Mouse (Mus musculus) forebrain, postnatal 0 days (tissue): Measurements from ENCODE around the gene Pip5kl1. TPM values are rescaled to one million over a fixed set of nuclear protein-coding genes. Genes with fewer than 3 reads are reported as not detected.

ENCODE experiments used
- ATAC-seq: fragments of 200-750 bp; cut with Nextera tagmentation; 2 replicates; pipeline ENCODE4 v1.8.0; 2017; ENCODE audit warnings: mild to moderate bottlenecking, moderate library complexity
- DNase-seq: peaks from one replicate; pipeline ENCODE4 v3.0.0-alpha.2; 2015
- H3K27ac ChIP-seq: fragments of 300-500 bp; sonication (generic); 2 replicates; pipeline ENCODE4 v1.5.1; 2014; ENCODE audit warnings: low read depth, mild to moderate bottlenecking, antibody characterized with exemption, low read length, moderate library complexity, mixed read lengths
- H3K27me3 ChIP-seq: fragments of 300-500 bp; sonication (generic); 2 replicates; pipeline ENCODE4 v1.6.1; 2014; ENCODE audit warnings: mild to moderate bottlenecking, low read length, mixed read lengths; ENCODE audit not compliant: insufficient read depth
- H3K36me3 ChIP-seq: fragments of 300-500 bp; sonication (generic); 2 replicates; pipeline ENCODE4 v1.6.1; 2014; ENCODE audit warnings: mild to moderate bottlenecking, moderate library complexity; ENCODE audit not compliant: insufficient read depth
- H3K4me1 ChIP-seq: fragments of 300-500 bp; sonication (generic); 2 replicates; pipeline ENCODE4 v1.6.1; 2014; ENCODE audit warnings: antibody characterized with exemption; ENCODE audit not compliant: insufficient read depth
- H3K4me2 ChIP-seq: fragments of 300-500 bp; sonication (generic); 2 replicates; pipeline ENCODE4 v1.6.1; 2014; ENCODE audit warnings: low read depth, mild to moderate bottlenecking, moderate library complexity
- H3K4me3 ChIP-seq: fragments of 300-500 bp; sonication (generic); 2 replicates; pipeline ENCODE4 v1.5.1; 2014; ENCODE audit warnings: low read depth, low read length, mixed read lengths
- H3K9ac ChIP-seq: fragments of 300-500 bp; sonication (generic); 2 replicates; pipeline ENCODE4 v1.6.1; 2014; ENCODE audit warnings: mild to moderate bottlenecking
- H3K9me3 ChIP-seq: fragments of 300-500 bp; sonication (generic); 2 replicates; pipeline ENCODE4 v1.6.1; 2016; ENCODE audit warnings: low read length
- CTCF ChIP-seq: sonication (generic); IDR thresholded peaks from 2 replicates; pipeline ENCODE4 v1.5.1; 2016; ENCODE audit warnings: antibody characterized with exemption, control low read depth, low read depth
- WGBS: fragments of 180-500 bp; shearing (Covaris S2); extraction: QIAGEN DNeasy Blood & Tissue Kit; methylation state at CpG from one replicate; pipeline ENCODE4 v1.1.7; 2014; 5-methylcytosine and 5-hydroxymethylcytosine counted together
- polyA plus RNA-seq: library from polyadenylated mRNA; unstranded; fragments of >200 nt; fragmentation: Nextera tagmentation; extraction: Ambion mirVana; gene quantifications from 2 replicates; pipeline ENCODE4 v1.2.1, GENCODE M21; 2015
- total RNA-seq: library from RNA; depleted of rRNA; stranded (reverse); fragments of >200 nt; gene quantifications from 2 replicates; pipeline ENCODE4 v1.2.3, GENCODE M21; 2014

Pip5kl1 gene
- total and polyA plus RNA-seq, 2 experiments from 2014 or later: 8.2 to 11.8 TPM

DNA sequence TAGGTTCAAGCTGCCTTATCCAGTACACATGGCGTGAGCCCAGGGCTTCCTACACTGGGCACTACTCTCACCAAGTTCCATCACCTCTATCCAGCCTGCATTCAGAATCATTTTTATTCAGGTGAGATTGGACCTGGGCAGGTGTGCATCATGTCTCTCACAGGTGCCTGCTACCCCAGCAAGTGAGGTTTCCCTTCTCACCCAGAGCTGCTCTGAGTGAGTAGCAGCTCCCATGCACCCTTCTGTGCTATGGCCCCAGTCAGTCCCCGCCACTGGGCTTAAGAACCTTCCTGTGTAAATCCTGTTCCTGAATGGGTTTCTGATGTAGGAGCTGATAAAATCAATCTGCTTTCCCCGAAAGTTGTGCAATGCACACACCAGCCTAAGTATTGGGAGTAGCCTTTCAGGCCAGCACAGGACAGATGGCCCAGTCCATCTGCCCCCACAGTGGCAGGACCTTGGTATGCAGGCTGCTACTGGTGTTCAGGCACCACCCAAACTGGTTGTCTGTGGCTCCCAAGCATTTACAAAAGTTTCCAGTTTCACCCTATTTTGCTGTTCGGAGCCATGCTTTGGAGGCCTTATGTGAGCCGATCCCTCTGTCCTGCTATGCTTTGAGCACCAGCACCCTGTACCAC is 49.6 kb downstream of the Pip5kl1 start:
- Histone ChIP-seq H3K9ac (no peak overlapping the region), H3K4me1 (peaks cover 27% of the 10 kb centered on the region), H3K36me3 (no peaks in the 10 kb centered on the region), H3K4me2 (no peak overlapping the region), H3K4me3 (no peak overlapping the region), H3K9me3 (no peaks in the 10 kb centered on the region), H3K27me3 (no peaks in the 10 kb centered on the region), H3K27ac (no peak overlapping the region)
- DNase-seq (no peak), ATAC-seq (no peak)
- WGBS: 83% methylated on average over 5 of the region's 5 CpGs
- no peak for TF ChIP-seq CTCF

DNA sequence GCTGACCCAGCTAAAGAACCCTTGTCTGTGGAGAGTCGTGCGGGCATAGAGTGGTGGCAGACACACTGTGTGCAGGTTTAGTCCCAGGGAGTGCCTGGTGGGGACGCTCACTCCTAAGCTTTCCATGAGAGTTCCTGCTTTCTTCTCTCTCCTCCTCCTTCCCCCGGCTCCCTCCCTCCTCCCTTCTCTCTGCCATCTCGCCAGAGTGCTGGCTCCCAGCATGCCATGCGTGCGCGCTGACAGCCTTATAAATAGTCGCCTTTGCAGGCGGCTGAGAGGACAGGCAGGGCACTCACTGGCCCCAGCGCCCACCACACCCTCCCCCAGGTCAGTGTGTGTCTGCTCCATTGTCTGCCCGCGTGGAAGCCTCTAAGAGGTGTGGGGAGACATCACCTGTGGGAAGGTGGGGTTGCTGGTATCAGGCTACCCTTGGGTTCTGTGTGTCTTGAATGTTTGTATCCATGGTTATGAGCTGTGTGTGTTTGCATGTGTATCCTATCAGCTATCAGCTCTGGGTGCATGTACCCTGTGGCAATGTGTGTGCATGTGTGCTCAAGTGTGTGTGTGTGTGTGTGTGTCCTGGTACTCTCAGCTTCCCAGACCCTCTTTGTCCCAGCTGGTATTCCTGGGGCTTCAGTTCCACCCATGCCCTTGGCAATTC is 50.7 kb downstream of the Pip5kl1 start:
- Histone ChIP-seq H3K4me1 (peaks cover 27% of the 10 kb centered on the region), H3K9ac (peak overlapping the region; percentile 64), H3K27me3 (no peaks in the 10 kb centered on the region), H3K4me2 (peak overlapping the region; percentile 63), H3K4me3 (peak overlapping the region; percentile 45), H3K36me3 (no peaks in the 10 kb centered on the region), H3K9me3 (no peaks in the 10 kb centered on the region), H3K27ac (peak overlapping the region; percentile 87)
- 5% methylated on average over 13 of the region's 13 CpGs for WGBS
- TF ChIP-seq CTCF: peak; percentile 35
- peak; percentile 89 for DNase-seq
- ATAC-seq: peak; percentile 87

DNA sequence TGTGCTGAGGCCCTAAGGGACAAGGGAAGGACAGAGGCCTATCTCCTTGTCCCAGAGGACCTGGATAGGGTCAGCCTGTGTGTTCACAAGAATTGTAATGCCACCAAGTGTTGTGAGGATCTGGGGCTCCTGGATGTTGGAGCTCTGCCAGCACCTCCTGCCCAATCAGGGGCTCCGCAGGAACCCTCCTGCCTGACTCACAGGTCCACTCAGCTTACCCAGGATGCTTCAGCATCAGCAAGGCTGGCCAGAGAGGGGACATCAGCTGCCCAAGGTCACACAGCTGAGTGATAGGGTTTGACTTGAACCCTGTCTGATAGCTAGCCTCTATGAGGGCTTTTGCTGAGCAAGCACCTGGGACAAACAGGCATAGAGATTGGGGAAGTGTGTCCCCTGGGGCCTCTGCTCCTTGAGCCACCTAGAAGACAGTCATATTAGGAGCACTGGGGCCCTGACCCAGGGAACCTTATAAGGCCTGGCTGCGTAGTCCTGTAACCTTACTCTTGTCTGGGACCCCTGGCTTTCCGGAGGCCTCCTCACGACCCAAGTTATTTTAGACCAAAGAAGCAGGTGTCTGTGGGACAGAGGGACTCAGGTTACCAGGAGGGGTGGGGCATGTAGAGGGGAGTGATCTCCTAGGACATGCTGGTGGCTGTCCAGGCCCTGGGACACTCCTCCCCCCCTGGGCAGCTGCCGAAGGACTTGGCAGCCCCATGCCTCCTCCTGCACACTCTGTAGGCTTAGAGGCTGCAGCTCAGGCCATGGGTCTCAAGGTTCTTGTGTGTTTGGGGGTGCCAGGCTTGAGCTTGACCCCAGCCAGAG is 51.5 kb downstream of the Pip5kl1 start:
- H3K4me1 ChIP-seq: peaks cover 27% of the 10 kb centered on the region
- peak overlapping the region; percentile 45 for H3K4me3 ChIP-seq
- peak; percentile 14 for ATAC-seq
- H3K27me3 ChIP-seq: no peaks in the 10 kb centered on the region
- H3K9ac ChIP-seq: peak overlapping the region; percentile 64
- H3K9me3 ChIP-seq: no peaks in the 10 kb centered on the region
- H3K27ac ChIP-seq: peak overlapping the region; percentile 87
- WGBS: 44% methylated on average over 5 of the region's 5 CpGs
- no peaks in the 10 kb centered on the region for H3K36me3 ChIP-seq
- peak; percentile 75 for DNase-seq
- H3K4me2 ChIP-seq: peak overlapping the region; percentile 63
- TF ChIP-seq CTCF: no peak

DNA sequence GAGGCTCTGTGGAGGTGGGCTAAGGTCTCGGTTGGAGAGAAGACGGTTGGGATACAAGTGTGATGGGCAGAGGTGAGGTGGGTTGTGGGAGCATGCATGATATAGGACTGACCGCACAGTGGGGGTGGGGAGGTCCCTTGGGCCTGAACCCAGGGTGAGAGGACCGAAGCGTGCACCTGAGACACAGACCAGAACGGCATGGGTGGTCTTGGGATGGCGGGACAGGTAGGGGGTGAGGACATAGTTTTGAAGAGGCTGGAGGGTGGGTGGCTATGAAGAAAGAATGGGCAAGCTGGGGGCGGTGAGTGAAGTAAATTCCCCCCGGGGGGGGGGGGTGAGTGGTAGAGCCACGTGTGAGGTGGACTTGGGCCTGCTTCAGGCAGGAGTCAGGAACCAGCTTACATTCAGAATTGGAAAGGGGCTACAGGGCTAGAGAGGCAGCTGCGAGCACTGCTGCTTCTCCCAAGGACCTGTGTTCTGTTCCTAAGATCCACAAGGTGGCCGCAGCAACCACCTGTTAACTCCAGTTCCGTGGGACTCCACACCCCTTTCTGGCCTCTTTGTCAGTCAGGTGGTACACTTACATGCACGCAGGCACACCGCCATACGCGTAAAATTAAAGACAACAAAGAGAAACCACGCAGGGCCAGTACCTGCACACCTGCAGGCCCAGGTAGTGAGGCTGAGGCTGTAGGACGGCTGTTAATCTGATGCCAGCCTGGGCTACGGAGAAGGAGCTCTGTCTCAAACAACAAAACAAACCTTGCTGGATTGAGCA is 52.9 kb downstream of the Pip5kl1 start:
- 72% methylated on average over 20 of the region's 20 CpGs for WGBS
- no peak overlapping the region for H3K27ac ChIP-seq
- no peak overlapping the region for H3K4me2 ChIP-seq
- H3K27me3 ChIP-seq: no peaks in the 10 kb centered on the region
- no peak for ATAC-seq
- H3K9me3 ChIP-seq: no peaks in the 10 kb centered on the region
- peaks cover 27% of the 10 kb centered on the region for H3K4me1 ChIP-seq
- no peaks in the 10 kb centered on the region for H3K36me3 ChIP-seq
- 0 out of 2 replicates have a peak, but pooled peaks have one; percentile 7 for TF ChIP-seq CTCF
- no peak overlapping the region for H3K9ac ChIP-seq
- no peak for DNase-seq
- H3K4me3 ChIP-seq: no peak overlapping the region

DNA sequence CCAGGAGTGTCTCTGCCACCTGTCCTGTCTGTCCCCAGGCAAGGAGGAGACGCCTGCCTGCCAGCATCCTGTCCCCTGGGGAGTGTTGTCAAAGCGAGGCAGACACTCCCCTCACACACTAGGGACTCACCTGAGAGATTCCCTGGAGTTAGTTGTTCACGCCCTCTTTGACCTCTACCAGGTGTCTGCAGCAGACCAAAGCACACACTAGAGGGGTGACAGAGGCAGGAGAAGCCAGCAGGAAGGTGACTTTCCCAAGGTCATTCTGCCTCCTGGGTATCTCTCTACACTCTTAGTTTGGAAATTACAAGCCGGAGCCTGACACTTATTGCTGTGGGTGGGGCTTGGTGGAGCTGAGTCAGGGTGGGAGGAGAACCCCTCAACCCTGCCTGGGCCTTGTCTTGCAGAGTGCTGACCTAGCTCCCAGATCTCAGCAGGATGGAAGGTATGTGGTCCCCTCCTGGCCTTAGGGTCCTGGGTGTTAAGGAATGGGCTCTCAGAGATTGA is 53.5 kb downstream of the Pip5kl1 start:
- Histone ChIP-seq H3K4me2 (peak overlapping the region; percentile 35), H3K27ac (no peak overlapping the region), H3K27me3 (no peaks in the 10 kb centered on the region), H3K4me3 (no peak overlapping the region), H3K9ac (no peak overlapping the region; the same call in 1 of the 2 replicates), H3K36me3 (no peaks in the 10 kb centered on the region), H3K4me1 (peaks cover 27% of the 10 kb centered on the region), H3K9me3 (no peaks in the 10 kb centered on the region)
- DNase-seq: no peak
- TF ChIP-seq CTCF: no peak
- 71% methylated on average over 4 of the region's 4 CpGs for WGBS
- no peak for ATAC-seq

DNA sequence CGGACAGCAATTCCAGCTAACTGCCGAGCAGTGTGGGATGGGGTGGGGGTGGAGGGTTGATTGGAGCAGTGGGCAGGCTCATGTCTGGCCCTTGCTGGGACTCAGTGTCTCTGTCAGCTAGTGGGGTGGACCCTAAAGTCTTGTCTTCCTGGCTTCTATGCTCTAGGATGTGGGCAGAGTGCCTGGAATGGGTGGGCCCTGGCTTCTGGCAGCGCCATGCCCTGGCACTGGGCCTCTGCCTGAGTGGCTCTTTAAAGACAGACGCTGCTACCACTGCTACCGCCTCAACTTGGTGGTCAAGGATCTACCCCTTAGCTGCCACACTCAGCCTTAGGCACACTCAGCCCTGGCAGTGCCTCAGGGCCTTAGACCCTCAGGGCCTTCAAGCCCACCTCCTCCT is 54.1 kb downstream of the Pip5kl1 start:
- no peaks in the 10 kb centered on the region for H3K36me3 ChIP-seq
- H3K4me2 ChIP-seq: peak overlapping the region; percentile 35
- H3K4me3 ChIP-seq: no peak overlapping the region
- peaks cover 27% of the 10 kb centered on the region for H3K4me1 ChIP-seq
- ATAC-seq (peak; percentile 44), DNase-seq (peak; percentile 73)
- H3K27me3 ChIP-seq: no peaks in the 10 kb centered on the region
- peak overlapping the region; percentile 35 for H3K9ac ChIP-seq
- H3K9me3 ChIP-seq: no peaks in the 10 kb centered on the region
- TF ChIP-seq CTCF: no peak
- H3K27ac ChIP-seq: peak overlapping the region; percentile 45; the same call in 1 of the 2 replicates
- 23% methylated on average over 5 of the region's 5 CpGs for WGBS
